Mouse (Mus musculus) neutrophil, adult 83 days (primary cell): ENCODE measurements around the gene Tdpoz2. TPM values are rescaled to one million over a fixed set of nuclear protein-coding genes. Genes with fewer than 3 reads are reported as not detected.

Source experiments
- total RNA-seq, 2 experiments: library from RNA; stranded (reverse); gene quantifications; one replicate each; pipeline ENCODE4 v1.2.4; 2023

The Tdpoz2 gene
- not detected for total RNA-seq

GRCm38 (mm10) chr3:93652586-93652985 is at the start of gene Tdpoz2:
TSS of gene Tdpoz2 (minus strand) at chr3:93652686.

GRCm38 (mm10) chr3:93692970-93693369 is 40.5 kb upstream of the Tdpoz2 start, which contains the start of gene Gm37596:
TSS of gene Gm37596 (minus strand) at chr3:93693070.

GRCm38 (mm10) chr3:93676210-93676609 is 23.7 kb upstream of the Tdpoz2 start, which contains the start of gene Tdpoz1:
TSS of gene Tdpoz1 (minus strand) at chr3:93676310.

Other genes with a start within 250 kb of the Tdpoz2 start
- 1 to 10 TPM; 1.2 to 1.7 TPM for gene Tchh, start 210.4 kb downstream of the Tdpoz2 start, total RNA-seq
- gene Tchhl1, start 183.9 kb downstream of the Tdpoz2 start, total RNA-seq = not detected
- gene S100a11, start 132.2 kb downstream of the Tdpoz2 start, total RNA-seq = 1,000 to 10,000 TPM; 3,081 to 3,426 TPM
- 100 to 1,000 TPM; 246 to 259 TPM for gene S100a10, start 97.6 kb downstream of the Tdpoz2 start, total RNA-seq
- gene Tdpoz1, start 23.6 kb upstream of the Tdpoz2 start, total RNA-seq = not detected
- not detected for gene Gm37596, start 40.4 kb upstream of the Tdpoz2 start, total RNA-seq
- not detected for gene Gm5773, start 120.3 kb upstream of the Tdpoz2 start, total RNA-seq
- not detected for gene Tdpoz4, start 143.7 kb upstream of the Tdpoz2 start, total RNA-seq
- gene Tdpoz3, start 173.3 kb upstream of the Tdpoz2 start, total RNA-seq = not detected